Mouse (Mus musculus): ENCODE measurements around the gene Pde4a.

GRCm38 (mm10) chr9:21153331-21153730 lies 12.2 kb upstream of the Pde4a start:
- TF ChIP-seq GATA1 (IDR thresholded peaks at IDR 0.05; ENCODE audit: low read length) = no peak
- no peak for TF ChIP-seq TAL1 (IDR thresholded peaks at IDR 0.05; ENCODE audit: low read length)
